Comparison of ENCODE assay signal across 9 mouse cellular contexts in the genomic region with DNA sequence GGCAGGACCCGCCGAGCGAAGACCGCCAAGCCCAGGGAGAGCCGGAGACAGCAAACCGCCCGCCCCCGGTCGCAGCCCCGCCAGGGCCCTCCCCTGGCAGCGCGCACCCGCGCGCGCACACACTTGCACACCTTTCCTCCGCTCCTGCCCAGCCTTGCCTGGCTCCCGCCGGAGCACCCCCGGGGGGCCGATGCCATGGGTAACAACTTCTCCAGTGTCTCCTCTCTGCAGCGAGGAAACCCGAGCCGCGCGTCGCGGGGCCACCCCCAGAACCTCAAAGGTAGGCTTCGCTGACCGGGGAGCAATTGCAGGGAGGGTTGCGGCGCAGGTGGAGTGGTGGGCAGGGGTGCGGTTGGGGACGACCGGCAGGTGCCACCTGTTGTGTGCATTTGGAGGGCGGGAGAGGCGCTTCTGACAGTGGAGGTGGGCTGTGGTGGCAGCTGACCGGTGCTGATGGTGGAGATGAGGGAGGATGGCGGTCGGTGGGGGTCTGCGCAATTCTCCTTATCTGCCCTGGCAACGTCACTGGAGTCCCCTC. TPM values are rescaled to one million over a fixed set of nuclear protein-coding genes. Genes with fewer than 3 reads are reported as not detected.
DNase-seq lines count a peak whose midpoint lies in the region; ATAC-seq and TF ChIP-seq lines count a peak whose summit lies in the region.
"Had no signal": no experiment of that assay in that cellular context is flagged by ENCODE, and none has a peak within 500 bp of the region (broad histone marks: within the 10 kb centered on the region; RNA-seq: fewer than 3 reads in every experiment).

No protein-coding gene starts in this region.

- H3K9me3 ChIP-seq in embryonic facial prominence, embryonic 12.5 days, result peaks cover 8% of the 10 kb centered on the region
- H3K9me3 ChIP-seq in hindbrain, embryonic 16.5 days (ENCODE audit: control insufficient read depth, low read length), result peaks cover 4% of the 10 kb centered on the region; the same call in 1 of the 2 replicates
- H3K9me3 ChIP-seq in liver, embryonic 13.5 days (replicated peaks), result peaks cover 4% of the 10 kb centered on the region; the same call in 1 of the 2 replicates

- H3K27ac ChIP-seq in kidney, adult 2 months (ENCODE audit: insufficient read depth, low read depth, low read length), result no peak overlapping the region
- H3K27ac ChIP-seq in embryonic facial prominence, embryonic 12.5 days, result peak overlapping the region; percentile 50; the same call in 1 of the 2 replicates
- peak overlapping the region; percentile 80 for H3K27ac ChIP-seq in hindbrain, embryonic 16.5 days (ENCODE audit: low read depth, low read length)
- H3K27ac ChIP-seq in liver, embryonic 13.5 days, result no peak overlapping the region

- no peak for TF ChIP-seq POLR2A in kidney, adult 2 months (IDR thresholded peaks at IDR 0.05; ENCODE audit: low read depth, low read length)

- no peaks in the 10 kb centered on the region for H3K4me1 ChIP-seq in kidney, adult 2 months (ENCODE audit: control insufficient read depth, insufficient read depth, low read length)
- H3K4me1 ChIP-seq in embryonic facial prominence, embryonic 12.5 days, result peaks cover 11% of the 10 kb centered on the region
- peaks cover 10% of the 10 kb centered on the region for H3K4me1 ChIP-seq in hindbrain, embryonic 16.5 days (ENCODE audit: control insufficient read depth, insufficient read depth, low read depth, low read length)
- peaks cover 9% of the 10 kb centered on the region; the same call in 1 of the 2 replicates for H3K4me1 ChIP-seq in liver, embryonic 13.5 days (replicated peaks)

- 0 out of 2 replicates have a peak, but pooled peaks have one; percentile 57 for ATAC-seq in embryonic facial prominence, embryonic 12.5 days (ENCODE audit: insufficient number of reproducible peaks, insufficient read depth, low FRiP score, low TSS enrichment)
- peak; percentile 43 for ATAC-seq in hindbrain, embryonic 16.5 days
- no peak for ATAC-seq in liver, embryonic 13.5 days (ENCODE audit: low read depth)

- peak; percentile 10 for DNase-seq in kidney, adult 2 months
- no peak for DNase-seq in kidney, adult 9 months
- DNase-seq in adrenal gland, adult 2 months, result peak; percentile 55
- DNase-seq in liver, embryonic 13.5 days, result no peak
- DNase-seq in right cerebral cortex, adult 2 months (ENCODE audit: low spot score in 2 of 2), result peak; percentile 56 to 60
- no peak for DNase-seq in spleen, adult 18-20 months

- peak overlapping the region; percentile 93 for H3K4me2 ChIP-seq in embryonic facial prominence, embryonic 12.5 days (replicated peaks)
- H3K4me2 ChIP-seq in hindbrain, embryonic 16.5 days (ENCODE audit: low read length), result peak overlapping the region; percentile 86
- peak overlapping the region; percentile 75 for H3K4me2 ChIP-seq in liver, embryonic 13.5 days

- 3% methylated on average over 42 of the region's 42 CpGs for WGBS in kidney, adult 2 months
- under 1% methylated on average over 38 of the region's 42 CpGs for WGBS in embryonic facial prominence, embryonic 12.5 days
- whole genome bisulfite sequencing in hindbrain, embryonic 16.5 days, result under 1% methylated on average over 37 of the region's 42 CpGs
- WGBS in liver, embryonic 13.5 days (ENCODE audit: insufficient replicate concordance), result under 1% methylated on average over 42 of the region's 42 CpGs

- no peaks in the 10 kb centered on the region for H3K27me3 ChIP-seq in kidney, adult 2 months (replicated peaks; ENCODE audit: control insufficient read depth, insufficient read depth, low read length)
- peaks cover 31% of the 10 kb centered on the region for H3K27me3 ChIP-seq in embryonic facial prominence, embryonic 12.5 days
- H3K27me3 ChIP-seq in hindbrain, embryonic 16.5 days (replicated peaks; ENCODE audit: control insufficient read depth, insufficient read depth, low read length), result no peaks in the 10 kb centered on the region; the same call in 1 of the 2 replicates
- H3K27me3 ChIP-seq in liver, embryonic 13.5 days, result peaks cover 60% of the 10 kb centered on the region

- peak overlapping the region; percentile 51 for H3K4me3 ChIP-seq in kidney, adult 2 months (ENCODE audit: insufficient read depth, low read depth, low read length)
- H3K4me3 ChIP-seq in embryonic facial prominence, embryonic 12.5 days, result peak overlapping the region; percentile 68
- peak overlapping the region; percentile 61 for H3K4me3 ChIP-seq in hindbrain, embryonic 16.5 days (ENCODE audit: low read length)
- peak overlapping the region; percentile 57 for H3K4me3 ChIP-seq in liver, embryonic 13.5 days (replicated peaks)

- peak overlapping the region; percentile 73 for H3K9ac ChIP-seq in embryonic facial prominence, embryonic 12.5 days
- H3K9ac ChIP-seq in hindbrain, embryonic 16.5 days (ENCODE audit: low read depth, low read length), result peak overlapping the region; percentile 82
- peak overlapping the region; percentile 39 for H3K9ac ChIP-seq in liver, embryonic 13.5 days

- H3K36me3 ChIP-seq in kidney, adult 2 months (ENCODE audit: control insufficient read depth, insufficient read depth, low read length), result no peaks in the 10 kb centered on the region
- H3K36me3 ChIP-seq in embryonic facial prominence, embryonic 12.5 days, result no peaks in the 10 kb centered on the region
- no peaks in the 10 kb centered on the region for H3K36me3 ChIP-seq in hindbrain, embryonic 16.5 days (ENCODE audit: control insufficient read depth, insufficient read depth, low read length)
- H3K36me3 ChIP-seq in liver, embryonic 13.5 days, result no peaks in the 10 kb centered on the region

- TF ChIP-seq CTCF in kidney, adult 2 months (conservative IDR thresholded peaks at IDR 0.05; ENCODE audit: insufficient read depth, insufficient read length, low read depth, low read length), result no peak

RNA-seq across cellular contexts. Expression of gene Neurl1a, which starts 0.7 kb away (rescaled TPM):
- polyA plus RNA-seq in kidney, adult 2 months (2012; rRNA removed), result 1.3 and 2.3 TPM in 2 replicates
- total RNA-seq in adrenal gland, adult 2 months (2021), result 10 to 100 TPM; 12.1 to 24.2 TPM
- 21.5 and 28.3 TPM in 2 replicates for polyA plus RNA-seq in adrenal gland, adult 2 months (2012; rRNA removed)
- 8.7 TPM in 2 replicates for polyA plus RNA-seq in embryonic facial prominence, embryonic 12.5 days (2016; fragmentation: Nextera tagmentation; extraction: Ambion mirVana)
- polyA plus RNA-seq in hindbrain, embryonic 16.5 days (2015; fragmentation: Nextera tagmentation; extraction: Ambion mirVana), result 15.0 and 16.0 TPM in 2 replicates
- polyA plus RNA-seq in liver, embryonic 13.5 days (2015; fragmentation: Nextera tagmentation; extraction: Ambion mirVana), result 1.1 and 1.3 TPM in 2 replicates

RNA-seq across cellular contexts. Expression of gene Calhm3, which starts 21.8 kb away (rescaled TPM):
- not detected in 2 replicates for polyA plus RNA-seq in kidney, adult 2 months (2012; rRNA removed)
- total RNA-seq in adrenal gland, adult 2 months (2021), result not detected
- not detected in 2 replicates for polyA plus RNA-seq in adrenal gland, adult 2 months (2012; rRNA removed)
- not detected in 2 replicates for polyA plus RNA-seq in embryonic facial prominence, embryonic 12.5 days (2016; fragmentation: Nextera tagmentation; extraction: Ambion mirVana)
- 0.15 TPM in 1 of 2 replicates, not detected in the other for polyA plus RNA-seq in hindbrain, embryonic 16.5 days (2015; fragmentation: Nextera tagmentation; extraction: Ambion mirVana)
- not detected in 2 replicates for polyA plus RNA-seq in liver, embryonic 13.5 days (2015; fragmentation: Nextera tagmentation; extraction: Ambion mirVana)
- polyA plus RNA-seq: large intestine, adult 2 months had no signal

RNA-seq across cellular contexts. Expression of gene Calhm1, which starts 35.3 kb away (rescaled TPM):
- polyA plus RNA-seq in kidney, adult 2 months (2012; rRNA removed), result not detected in 2 replicates
- total RNA-seq in adrenal gland, adult 2 months (2021), result not detected
- polyA plus RNA-seq in adrenal gland, adult 2 months (2012; rRNA removed), result not detected in 2 replicates
- polyA plus RNA-seq in embryonic facial prominence, embryonic 12.5 days (2016; fragmentation: Nextera tagmentation; extraction: Ambion mirVana), result not detected in 2 replicates
- polyA plus RNA-seq in hindbrain, embryonic 16.5 days (2015; fragmentation: Nextera tagmentation; extraction: Ambion mirVana), result not detected in 2 replicates
- polyA plus RNA-seq in liver, embryonic 13.5 days (2015; fragmentation: Nextera tagmentation; extraction: Ambion mirVana), result not detected in 2 replicates
- polyA plus RNA-seq: large intestine, adult 2 months had no signal

RNA-seq across cellular contexts. Expression of gene Calhm2, which starts 41.2 kb away (rescaled TPM):
- 5.4 and 5.7 TPM in 2 replicates for polyA plus RNA-seq in kidney, adult 2 months (2012; rRNA removed)
- total RNA-seq in adrenal gland, adult 2 months (2021), result 1 to 10 TPM; 4.0 to 6.0 TPM
- 11.4 and 11.9 TPM in 2 replicates for polyA plus RNA-seq in adrenal gland, adult 2 months (2012; rRNA removed)
- 6.1 and 7.0 TPM in 2 replicates for polyA plus RNA-seq in embryonic facial prominence, embryonic 12.5 days (2016; fragmentation: Nextera tagmentation; extraction: Ambion mirVana)
- 1.8 and 1.9 TPM in 2 replicates for polyA plus RNA-seq in hindbrain, embryonic 16.5 days (2015; fragmentation: Nextera tagmentation; extraction: Ambion mirVana)
- 1.6 and 1.9 TPM in 2 replicates for polyA plus RNA-seq in liver, embryonic 13.5 days (2015; fragmentation: Nextera tagmentation; extraction: Ambion mirVana)

Comparison
In these comparisons a context has a peak if more than half of its experiments do, and no peak if none do; other contexts are left out.
1. DNase-seq: peak in kidney, adult 2 months (single experiment), adrenal gland, adult 2 months (single experiment) and right cerebral cortex, adult 2 months (2 of 2); none in kidney, adult 9 months (single experiment), liver, embryonic 13.5 days (single experiment) and spleen, adult 18-20 months (0 of 2).
2. H3K27ac ChIP-seq: peak in embryonic facial prominence, embryonic 12.5 days (single experiment) and hindbrain, embryonic 16.5 days (single experiment); none in kidney, adult 2 months (single experiment) and liver, embryonic 13.5 days (single experiment).
3. Peak in every context shown above with its lines, with median percentiles within 50 percentile points of each other: H3K4me3 ChIP-seq, H3K4me2 ChIP-seq and H3K9ac ChIP-seq.